Mouse (Mus musculus) lung, postnatal 0 days (tissue): ENCODE measurements around the gene Tspan18. TPM values are rescaled to one million over a fixed set of nuclear protein-coding genes. Genes with fewer than 3 reads are reported as not detected.

Source experiments
- ATAC-seq: fragments of 200-750 bp; cut with Nextera tagmentation; 2 replicates; pipeline ENCODE4 v1.8.0; 2017; ENCODE audit warnings: moderate library complexity
- DNase-seq: peaks from one replicate; pipeline ENCODE4 v3.0.0-alpha.2; 2016; ENCODE audit warnings: low spot score
- H3K27ac ChIP-seq: fragments of 300-500 bp; sonication (generic); 2 replicates; pipeline ENCODE4 v1.5.1; 2014; ENCODE audit warnings: antibody characterized with exemption, mild to moderate bottlenecking, low read length, mixed read lengths
- H3K27me3 ChIP-seq: fragments of 300-500 bp; sonication (generic); replicated peaks from 2 replicates; pipeline ENCODE4 v1.6.1; 2014; ENCODE audit warnings: low read length, mixed read lengths; ENCODE audit not compliant: insufficient read depth
- H3K36me3 ChIP-seq: fragments of 300-500 bp; sonication (generic); 2 replicates; pipeline ENCODE4 v1.6.1; 2014; ENCODE audit warnings: low read length, mixed read lengths; ENCODE audit not compliant: insufficient read depth
- H3K4me1 ChIP-seq: fragments of 300-500 bp; sonication (generic); 2 replicates; pipeline ENCODE4 v1.6.1; 2014; ENCODE audit warnings: antibody characterized with exemption, low read depth, low read length, mixed read lengths; ENCODE audit not compliant: insufficient read depth
- H3K4me2 ChIP-seq: fragments of 300-500 bp; sonication (generic); replicated peaks from 2 replicates; pipeline ENCODE4 v1.6.1; 2014; ENCODE audit warnings: low read depth, mild to moderate bottlenecking, low read length, moderate library complexity, mixed read lengths
- H3K4me3 ChIP-seq: fragments of 300-500 bp; sonication (generic); 2 replicates; pipeline ENCODE4 v1.5.1; 2014; ENCODE audit warnings: low read depth, low read length
- H3K9ac ChIP-seq: fragments of 300-500 bp; sonication (generic); replicated peaks from 2 replicates; pipeline ENCODE4 v1.6.1; 2014; ENCODE audit warnings: low read depth, mild to moderate bottlenecking
- H3K9me3 ChIP-seq: fragments of 300-500 bp; sonication (generic); 2 replicates; pipeline ENCODE4 v1.6.1; 2016; ENCODE audit warnings: low read length, mixed read lengths
- CTCF ChIP-seq: IDR thresholded peaks from 2 replicates; pipeline ENCODE4 v1.5.1; 2016; ENCODE audit warnings: antibody characterized with exemption, mild to moderate bottlenecking
- EP300 ChIP-seq: IDR thresholded peaks from 2 replicates; pipeline ENCODE4 v1.6.1; 2016; ENCODE audit warnings: antibody characterized with exemption, mild to moderate bottlenecking, control low read depth
- WGBS: fragments of 180-500 bp; shearing (Covaris S2); extraction: QIAGEN DNeasy Blood & Tissue Kit; methylation state at CpG from one replicate; pipeline ENCODE4 v1.1.7; 2014; 5-methylcytosine and 5-hydroxymethylcytosine counted together
- polyA plus RNA-seq: library from polyadenylated mRNA; unstranded; fragments of >200 nt; fragmentation: Nextera tagmentation; extraction: Ambion mirVana; gene quantifications from 2 replicates; pipeline ENCODE4 v1.2.1, GENCODE M21; 2015

Tspan18 gene
- polyA plus RNA-seq, 1 experiment from 2014 or later: 36.4 TPM

DNA sequence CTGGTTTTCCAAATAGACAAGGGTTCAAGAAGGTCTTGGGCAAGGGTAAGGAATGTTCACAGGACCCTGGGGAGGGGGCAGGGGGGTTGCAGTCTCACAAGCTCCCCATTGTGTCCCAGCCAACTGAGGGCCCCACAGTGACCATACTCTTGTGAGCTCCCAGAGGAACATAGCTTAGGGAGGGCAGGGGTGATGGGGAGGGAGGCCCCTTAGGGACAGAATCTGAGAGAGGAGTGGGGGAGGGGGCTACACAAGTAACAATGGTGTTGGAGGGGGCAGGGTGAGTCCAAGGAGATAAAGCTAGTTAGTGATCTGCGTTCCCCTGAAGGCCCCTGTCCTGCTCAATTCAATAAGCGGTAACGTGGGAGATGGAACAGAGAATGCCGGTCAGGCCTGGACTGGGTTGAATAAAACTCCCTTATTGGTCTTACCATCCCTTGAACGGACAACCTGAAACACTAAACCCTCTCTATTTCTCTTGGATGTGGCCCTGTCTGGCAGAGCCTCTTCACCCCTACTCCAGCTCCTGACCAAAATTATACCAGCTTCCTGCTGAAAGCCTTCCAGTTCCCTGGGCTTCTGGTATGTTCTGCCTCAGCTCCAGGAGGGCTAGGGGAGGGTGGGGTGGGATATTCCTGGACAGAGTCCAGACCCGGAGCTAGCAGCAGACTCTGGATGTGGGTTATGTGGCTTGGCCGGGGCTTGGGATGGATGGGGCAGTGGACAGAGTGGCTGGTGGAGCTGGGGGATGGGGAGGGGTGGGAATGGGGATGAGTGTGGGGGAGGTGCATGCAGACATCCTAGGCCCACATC, 50.6 kb downstream of the Tspan18 start:
- H3K9ac ChIP-seq: no peak overlapping the region

DNA sequence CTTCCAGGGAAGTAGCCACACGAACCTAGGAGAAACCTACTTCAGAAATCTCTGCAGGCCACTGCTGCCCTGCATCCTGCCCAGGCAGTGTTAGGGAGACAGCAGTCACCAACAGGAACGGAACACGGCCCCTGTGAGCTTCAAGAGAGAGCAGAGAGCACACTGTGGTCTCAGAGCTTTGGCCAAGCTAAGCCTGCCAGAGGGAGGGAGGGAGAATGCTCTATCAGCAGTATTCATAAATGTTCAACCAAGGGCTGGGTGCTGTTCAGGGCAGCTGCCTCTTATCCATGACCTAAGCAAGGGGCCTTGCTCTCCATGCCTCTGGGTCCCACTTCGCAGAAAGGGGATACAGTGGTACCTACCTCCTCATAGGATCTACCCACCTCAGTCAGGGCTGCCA, 51.7 kb downstream of the Tspan18 start:
- no peaks in the 10 kb centered on the region for H3K9me3 ChIP-seq
- TF ChIP-seq CTCF (no peak), EP300 (no peak)
- no peak overlapping the region for H3K4me2 ChIP-seq
- no peak overlapping the region for H3K27ac ChIP-seq
- H3K4me1 ChIP-seq: no peaks in the 10 kb centered on the region
- 51% methylated on average over 4 of the region's 4 CpGs for WGBS
- ATAC-seq (no peak), DNase-seq (no peak)
- no peaks in the 10 kb centered on the region for H3K36me3 ChIP-seq
- H3K27me3 ChIP-seq: no peaks in the 10 kb centered on the region
- H3K4me3 ChIP-seq: no peak overlapping the region
- H3K9ac ChIP-seq: no peak overlapping the region

More for the DNA sequence above, 50.6 kb downstream of the Tspan18 start:
- no peak for DNase-seq
- H3K27me3 ChIP-seq: no peaks in the 10 kb centered on the region
- no peaks in the 10 kb centered on the region for H3K4me1 ChIP-seq
- H3K9me3 ChIP-seq: no peaks in the 10 kb centered on the region
- H3K4me2 ChIP-seq: no peak overlapping the region
- 44% methylated on average over 7 of the region's 7 CpGs for WGBS
- H3K4me3 ChIP-seq: no peak overlapping the region
- H3K27ac ChIP-seq: no peak overlapping the region
- no peak for ATAC-seq
- TF ChIP-seq CTCF: no peak
- TF ChIP-seq EP300: no peak
- no peaks in the 10 kb centered on the region for H3K36me3 ChIP-seq

DNA sequence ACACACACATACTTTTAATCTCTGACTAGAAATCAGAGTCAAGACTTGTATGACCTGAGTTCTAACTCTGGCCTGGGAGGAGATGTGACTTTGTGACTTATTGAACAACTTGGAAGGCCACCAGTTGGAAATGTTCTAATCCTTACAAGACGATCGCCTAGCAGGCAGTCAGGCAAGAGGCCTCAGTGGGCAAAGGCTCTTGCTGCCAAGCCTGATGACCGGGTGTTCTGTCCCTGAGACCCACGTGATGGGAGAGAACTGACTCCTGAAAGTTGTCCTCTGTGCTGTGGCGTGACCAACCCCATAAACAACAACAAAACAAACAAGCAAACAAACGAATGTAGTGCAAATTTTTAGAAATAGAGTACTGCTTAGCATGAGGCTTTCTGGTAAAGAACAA, 52.8 kb downstream of the Tspan18 start:
- WGBS: 71% methylated on average over 6 of the region's 6 CpGs
- H3K4me1 ChIP-seq: no peaks in the 10 kb centered on the region

DNA sequence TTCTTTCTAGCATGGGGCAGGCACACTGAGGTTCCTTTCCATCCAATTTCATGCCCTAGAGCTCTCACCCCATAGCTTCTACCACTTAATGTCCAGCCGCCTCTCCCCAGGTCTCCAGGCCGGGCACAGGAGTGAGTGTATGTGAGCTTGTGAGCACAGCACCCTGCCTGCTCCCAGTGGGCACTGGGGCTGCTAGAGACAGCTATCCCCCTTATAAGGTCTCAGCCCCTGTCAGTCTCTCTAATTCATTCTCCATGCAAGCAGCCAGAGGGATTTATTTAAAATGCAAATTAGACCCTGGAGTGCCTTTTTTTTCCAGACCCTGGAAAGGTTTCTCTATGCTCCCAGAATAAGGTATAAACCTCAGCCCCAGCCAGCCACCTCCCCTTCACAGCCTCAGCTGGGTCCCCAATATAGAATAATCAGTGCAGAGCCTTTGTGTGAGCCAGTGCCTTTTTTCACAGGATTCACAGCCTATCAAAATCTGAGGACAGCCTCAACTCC, 54.1 kb downstream of the Tspan18 start:
- Histone ChIP-seq H3K9ac (no peak overlapping the region), H3K27me3 (no peaks in the 10 kb centered on the region), H3K9me3 (no peaks in the 10 kb centered on the region), H3K36me3 (no peaks in the 10 kb centered on the region), H3K4me2 (no peak overlapping the region), H3K4me1 (no peaks in the 10 kb centered on the region), H3K4me3 (no peak overlapping the region), H3K27ac (no peak overlapping the region)
- DNase-seq (no peak), ATAC-seq (no peak)
- TF ChIP-seq EP300 (no peak), CTCF (no peak)
- WGBS: 97% methylated on average over 2 of the region's 2 CpGs

More for the DNA sequence above, 52.8 kb downstream of the Tspan18 start:
- Histone ChIP-seq H3K4me3 (no peak overlapping the region), H3K36me3 (no peaks in the 10 kb centered on the region), H3K4me2 (no peak overlapping the region), H3K9me3 (no peaks in the 10 kb centered on the region), H3K27ac (no peak overlapping the region), H3K27me3 (no peaks in the 10 kb centered on the region), H3K9ac (no peak overlapping the region)
- DNase-seq (no peak), ATAC-seq (no peak)
- no peak for TF ChIP-seq CTCF

DNA sequence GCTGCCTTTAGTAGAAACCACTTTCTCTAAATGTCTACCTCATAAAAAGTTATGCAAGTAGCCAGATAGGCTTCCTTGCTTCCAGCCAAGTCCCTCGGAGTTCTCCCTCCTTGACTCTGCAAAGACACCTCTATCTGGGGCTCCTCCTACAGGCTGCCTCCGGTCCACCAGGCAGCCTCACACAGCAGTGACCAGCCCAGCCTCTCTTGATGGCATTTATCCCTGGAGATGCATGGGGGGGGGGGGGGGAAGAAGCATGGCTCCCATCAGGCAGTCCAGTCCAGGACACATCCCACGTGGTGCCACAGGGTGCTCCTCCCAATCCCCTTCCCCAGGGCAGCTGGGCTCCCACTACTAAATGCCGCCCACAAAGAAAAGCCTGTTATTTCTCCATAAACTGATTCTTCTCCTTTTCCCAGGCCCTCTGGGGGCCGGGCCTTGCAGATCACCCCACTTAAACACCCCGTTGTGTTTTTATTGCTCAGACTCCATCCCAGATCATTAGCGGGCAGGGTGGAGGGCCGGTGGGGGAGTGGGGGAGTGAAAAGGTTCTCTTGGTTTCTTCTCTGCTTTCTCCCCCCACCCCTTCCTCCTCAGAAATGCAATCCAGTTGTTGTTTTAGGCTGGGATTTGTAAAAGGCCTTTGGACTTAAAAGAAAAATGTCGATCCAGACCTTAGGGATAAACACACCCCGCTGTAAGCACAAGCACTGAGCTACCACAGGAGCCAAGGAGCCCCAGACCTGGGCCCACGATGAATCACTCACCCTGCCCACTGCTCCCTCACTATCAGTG, 55.9 kb downstream of the Tspan18 start:
- Histone ChIP-seq H3K36me3 (no peaks in the 10 kb centered on the region), H3K4me3 (no peak overlapping the region), H3K9me3 (no peaks in the 10 kb centered on the region), H3K4me1 (no peaks in the 10 kb centered on the region), H3K4me2 (no peak overlapping the region), H3K27me3 (no peaks in the 10 kb centered on the region), H3K27ac (no peak overlapping the region), H3K9ac (no peak overlapping the region)
- ATAC-seq (peak; percentile 32), DNase-seq (peak; percentile 31)
- TF ChIP-seq CTCF: peak; percentile 44
- TF ChIP-seq EP300: no peak
- WGBS: 31% methylated on average over 11 of the region's 11 CpGs

DNA sequence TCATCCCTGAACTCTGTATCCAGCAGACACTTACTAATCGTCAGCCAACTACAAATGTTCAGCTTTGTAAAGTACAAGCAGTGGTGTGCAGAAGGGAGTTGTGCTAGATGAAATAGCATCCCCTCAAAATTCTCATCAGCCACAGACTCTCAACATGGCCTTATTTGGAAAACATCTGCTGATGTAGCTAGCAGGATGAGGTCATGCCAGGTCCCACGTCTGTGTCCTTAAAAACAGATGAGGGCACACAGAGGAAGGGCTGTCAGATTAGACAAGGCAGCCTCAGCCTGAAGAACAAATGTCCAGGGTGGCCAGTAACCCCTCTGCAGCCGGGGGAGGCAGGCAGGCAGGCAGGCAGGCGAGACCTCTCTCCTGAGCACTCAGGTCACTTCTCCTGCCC, 56.8 kb downstream of the Tspan18 start:
- DNase-seq (peak; percentile 24), ATAC-seq (peak; percentile 48)
- 48% methylated on average over 4 of the region's 4 CpGs for WGBS
- no peaks in the 10 kb centered on the region for H3K4me1 ChIP-seq
- no peaks in the 10 kb centered on the region for H3K9me3 ChIP-seq
- H3K36me3 ChIP-seq: no peaks in the 10 kb centered on the region
- no peak for TF ChIP-seq CTCF
- no peak for TF ChIP-seq EP300
- no peak overlapping the region for H3K27ac ChIP-seq
- no peak overlapping the region for H3K4me2 ChIP-seq
- no peaks in the 10 kb centered on the region for H3K27me3 ChIP-seq
- no peak overlapping the region for H3K9ac ChIP-seq
- H3K4me3 ChIP-seq: no peak overlapping the region
